Mouse (Mus musculus): ENCODE measurements around the gene Wnt7b. TPM values are rescaled to one million over a fixed set of nuclear protein-coding genes. Genes with fewer than 3 reads are reported as not detected.

Wnt7b gene
- polyA plus RNA-seq, 1 experiment from 2014 or later: 17.1 TPM

GRCm38 (mm10) chr15:85574558-85574957 is 7.7 kb downstream of the Wnt7b start:
- Histone ChIP-seq H3K27ac (no peak overlapping the region), H3K27me3 (ENCODE audit: low read depth, poor library complexity, severe bottlenecking) (peaks cover 79% of the 10 kb centered on the region), H3K4me1 (peaks cover 36% of the 10 kb centered on the region), H3K9me3 (replicated peaks) (no peaks in the 10 kb centered on the region), H3K36me3 (no peaks in the 10 kb centered on the region), H3K4me3 (no peak overlapping the region)
- 88% methylated on average over 8 of the region's 8 CpGs for WGBS
- no peak for DNase-seq (ENCODE audit: low spot score)

DNA sequence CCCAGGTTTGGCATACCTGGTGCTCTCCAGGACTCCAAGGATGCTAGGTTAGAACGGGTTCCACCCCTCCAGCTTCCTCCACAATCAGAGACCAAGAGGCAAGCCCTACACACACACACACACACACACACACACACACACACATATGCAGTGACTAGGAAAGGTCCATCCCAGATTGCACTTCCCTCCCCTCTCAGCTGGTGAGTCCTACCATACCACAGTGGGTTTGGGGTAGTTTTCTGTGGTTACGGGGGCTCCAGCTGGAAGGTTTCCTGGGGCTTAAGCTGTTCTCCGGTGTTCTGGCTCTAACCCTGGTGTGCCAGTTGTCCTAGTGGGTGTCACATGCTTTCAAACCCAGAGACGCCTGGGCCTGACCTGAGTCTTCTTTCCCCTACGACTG is 8.2 kb downstream of the Wnt7b start:
- 65% methylated on average over 5 of the region's 5 CpGs for WGBS
- Histone ChIP-seq H3K4me1 (peaks cover 36% of the 10 kb centered on the region), H3K27ac (no peak overlapping the region)

DNA sequence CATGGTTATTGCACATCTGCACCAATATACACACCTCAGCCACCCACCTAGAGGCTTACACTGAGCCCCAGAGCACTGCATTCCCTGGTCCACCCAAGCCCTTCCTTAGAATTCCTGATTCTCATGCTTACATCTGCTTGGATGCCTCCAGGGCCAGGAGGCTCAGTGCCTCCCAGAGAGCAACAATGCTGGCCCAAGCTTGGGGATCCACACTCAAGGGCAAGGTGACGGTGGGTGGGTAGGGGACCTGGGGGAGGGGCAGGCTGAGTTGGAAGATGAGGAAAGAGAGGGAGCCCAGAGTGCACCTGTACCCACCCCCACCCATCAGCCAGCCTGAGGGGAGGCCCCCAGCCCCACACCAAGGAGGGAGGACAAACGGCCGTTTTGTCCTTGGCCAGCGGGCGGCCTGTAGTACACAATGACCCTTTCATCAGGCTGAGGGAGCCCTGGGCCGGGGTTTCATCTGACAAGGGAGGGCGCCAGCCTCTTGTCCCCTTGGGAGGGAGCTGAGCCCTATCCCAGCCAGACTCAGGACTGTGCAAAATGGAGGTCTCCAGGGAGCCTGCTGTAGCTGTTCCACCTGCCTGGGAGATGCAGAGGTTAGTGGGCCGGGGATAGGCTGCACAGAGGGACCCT is 9.5 kb downstream of the Wnt7b start:
- no peaks in the 10 kb centered on the region for H3K36me3 ChIP-seq
- WGBS: 66% methylated on average over 8 of the region's 8 CpGs
- H3K27me3 ChIP-seq (ENCODE audit: low read depth, poor library complexity, severe bottlenecking): peaks cover 61% of the 10 kb centered on the region
- peaks cover 31% of the 10 kb centered on the region for H3K4me1 ChIP-seq
- DNase-seq (ENCODE audit: low spot score): no peak
- H3K9me3 ChIP-seq (replicated peaks): no peaks in the 10 kb centered on the region
- no peak overlapping the region for H3K4me3 ChIP-seq
- no peak overlapping the region for H3K27ac ChIP-seq

More for the DNA sequence above, 8.2 kb downstream of the Wnt7b start:
- H3K4me3 ChIP-seq: no peak overlapping the region
- no peaks in the 10 kb centered on the region for H3K36me3 ChIP-seq
- no peaks in the 10 kb centered on the region for H3K9me3 ChIP-seq (replicated peaks)
- peaks cover 74% of the 10 kb centered on the region for H3K27me3 ChIP-seq (ENCODE audit: low read depth, poor library complexity, severe bottlenecking)
- DNase-seq (ENCODE audit: low spot score): no peak

DNA sequence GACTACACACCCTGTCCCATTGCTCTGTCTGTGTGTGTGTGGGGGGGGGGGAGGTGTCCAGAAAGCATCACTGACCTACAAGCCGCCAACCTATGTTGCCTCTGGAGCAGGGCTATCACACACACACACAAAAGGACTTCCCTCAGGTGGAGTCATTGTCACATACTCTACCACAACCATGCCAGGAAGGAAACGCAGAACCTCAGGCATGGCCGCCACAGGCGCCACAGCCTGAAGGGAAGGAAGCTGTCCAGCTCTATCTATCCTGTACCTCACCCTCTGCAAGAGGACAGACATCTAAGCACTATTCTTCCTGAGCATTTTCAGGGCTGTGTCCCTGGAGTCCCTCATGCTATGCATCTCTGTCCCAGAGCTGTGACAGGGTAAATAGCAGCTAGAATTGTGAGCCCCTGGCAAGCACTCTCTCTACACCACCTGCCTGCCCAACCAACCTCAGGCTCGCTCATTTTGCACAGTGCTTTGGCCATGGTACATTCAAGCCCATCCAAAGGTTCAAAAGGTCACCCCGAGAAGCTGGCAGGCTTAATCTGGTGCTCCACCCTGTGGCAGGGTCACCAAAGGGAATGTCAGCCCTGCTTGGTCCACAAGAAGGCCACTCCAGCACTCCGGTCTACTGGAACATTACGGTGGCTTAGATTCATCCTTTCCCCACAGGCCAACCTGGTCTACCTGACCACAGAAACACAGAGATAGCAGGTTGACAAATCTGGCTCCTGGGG is 12.1 kb downstream of the Wnt7b start:
- WGBS: 89% methylated on average over 8 of the region's 8 CpGs
- Histone ChIP-seq H3K27me3 (ENCODE audit: low read depth, poor library complexity, severe bottlenecking) (peaks cover 39% of the 10 kb centered on the region), H3K27ac (no peak overlapping the region), H3K9me3 (replicated peaks) (no peaks in the 10 kb centered on the region), H3K4me3 (no peak overlapping the region), H3K4me1 (peaks cover 19% of the 10 kb centered on the region), H3K36me3 (no peaks in the 10 kb centered on the region)
- DNase-seq (ENCODE audit: low spot score): no peak

DNA sequence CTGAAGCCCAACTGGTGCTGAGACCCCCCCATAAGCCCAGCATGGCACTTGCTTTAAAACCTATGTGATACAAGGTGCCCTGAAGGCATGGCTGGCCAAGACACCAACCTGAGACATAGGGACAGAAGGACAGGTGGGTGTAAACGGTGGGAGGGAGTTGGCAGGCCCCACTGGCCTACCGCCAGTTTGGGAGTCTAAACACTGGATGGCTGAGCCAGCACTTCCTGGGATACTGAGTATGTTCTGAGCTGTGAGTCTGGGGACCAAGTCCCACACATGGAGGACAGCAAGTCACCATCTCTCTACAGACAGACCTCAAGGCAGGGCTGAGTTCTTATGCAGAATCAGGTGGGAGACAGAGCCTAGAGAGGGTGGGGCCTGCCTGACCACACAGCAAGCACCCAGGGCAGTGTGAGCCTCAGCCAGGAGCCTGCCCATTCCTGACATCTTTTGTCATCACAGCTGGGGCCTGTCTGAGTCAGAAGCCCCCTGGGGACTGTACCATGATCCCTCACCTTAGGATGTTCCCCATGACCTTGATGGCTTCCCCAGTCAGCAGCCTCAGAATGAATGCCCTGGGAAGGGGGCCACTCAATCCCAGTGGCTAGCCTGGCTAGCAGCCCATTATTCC is 13.0 kb downstream of the Wnt7b start:
- Histone ChIP-seq H3K27me3 (ENCODE audit: low read depth, poor library complexity, severe bottlenecking) (peaks cover 30% of the 10 kb centered on the region), H3K9me3 (replicated peaks) (no peaks in the 10 kb centered on the region), H3K36me3 (no peaks in the 10 kb centered on the region), H3K27ac (no peak overlapping the region), H3K4me1 (peaks cover 13% of the 10 kb centered on the region), H3K4me3 (no peak overlapping the region)
- 74% methylated on average over 2 of the region's 2 CpGs for WGBS
- DNase-seq (ENCODE audit: low spot score): no peak

GRCm38 (mm10) chr15:85568402-85568801 is 13.9 kb downstream of the Wnt7b start:
- no peaks in the 10 kb centered on the region for H3K9me3 ChIP-seq (replicated peaks)
- no peak overlapping the region for H3K27ac ChIP-seq
- H3K36me3 ChIP-seq: no peaks in the 10 kb centered on the region
- WGBS: 72% methylated on average over 3 of the region's 3 CpGs
- no peak for DNase-seq (ENCODE audit: low spot score)
- no peak overlapping the region for H3K4me3 ChIP-seq
- H3K27me3 ChIP-seq (ENCODE audit: low read depth, poor library complexity, severe bottlenecking): peaks cover 21% of the 10 kb centered on the region
- peaks cover 13% of the 10 kb centered on the region for H3K4me1 ChIP-seq

DNA sequence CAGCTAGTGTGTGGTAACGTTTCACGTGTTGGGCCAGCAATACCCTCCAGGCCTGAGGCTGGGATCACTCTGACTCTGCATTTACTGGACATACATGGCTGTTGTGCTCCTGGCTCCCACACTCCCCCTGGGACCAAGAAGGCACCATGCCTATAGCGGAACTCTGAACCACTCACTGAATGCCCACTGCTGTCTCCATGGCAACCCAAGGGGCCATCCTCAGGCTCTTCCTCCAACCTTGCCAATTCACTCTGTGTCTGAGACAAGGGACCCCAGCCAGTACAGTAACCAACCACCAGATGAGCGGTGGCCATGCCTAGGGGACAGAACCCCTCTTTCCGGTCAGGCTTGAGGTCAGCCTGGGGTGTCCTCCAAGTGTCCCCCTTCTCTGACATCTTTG is 17.3 kb downstream of the Wnt7b start:
- WGBS: 97% methylated on average over 5 of the region's 5 CpGs
- no peak overlapping the region for H3K4me3 ChIP-seq
- no peak overlapping the region for H3K27ac ChIP-seq
- no peaks in the 10 kb centered on the region for H3K9me3 ChIP-seq (replicated peaks)
- H3K4me1 ChIP-seq: peaks cover 13% of the 10 kb centered on the region
- DNase-seq (ENCODE audit: low spot score): no peak
- no peaks in the 10 kb centered on the region for H3K36me3 ChIP-seq
- peaks cover 3% of the 10 kb centered on the region; the same call in 1 of the 2 replicates for H3K27me3 ChIP-seq (ENCODE audit: low read depth, poor library complexity, severe bottlenecking)

- peaks cover 13% of the 10 kb centered on the region for H3K4me1 ChIP-seq
- H3K4me3 ChIP-seq: no peak overlapping the region
- DNase-seq (ENCODE audit: low spot score): no peak
- H3K27me3 ChIP-seq (ENCODE audit: low read depth, poor library complexity, severe bottlenecking): peaks cover 3% of the 10 kb centered on the region; the same call in 1 of the 2 replicates
- H3K9me3 ChIP-seq (replicated peaks): no peaks in the 10 kb centered on the region
- no peak overlapping the region for H3K27ac ChIP-seq
- 84% methylated on average over 13 of the region's 13 CpGs for WGBS
- no peaks in the 10 kb centered on the region for H3K36me3 ChIP-seq
These were observed 18.1 kb downstream of the Wnt7b start for GRCm38 (mm10) chr15:85564034-85564769.

- H3K36me3 ChIP-seq: no peaks in the 10 kb centered on the region
- no peak overlapping the region for H3K4me3 ChIP-seq
- WGBS: 94% methylated on average over 12 of the region's 12 CpGs
- no peaks in the 10 kb centered on the region for H3K9me3 ChIP-seq (replicated peaks)
- peaks cover 9% of the 10 kb centered on the region for H3K4me1 ChIP-seq
- no peak for DNase-seq (ENCODE audit: low spot score)
- peaks cover 7% of the 10 kb centered on the region; the same call in 1 of the 2 replicates for H3K27me3 ChIP-seq (ENCODE audit: low read depth, poor library complexity, severe bottlenecking)
- H3K27ac ChIP-seq: no peak overlapping the region
These were observed 20.3 kb downstream of the Wnt7b start for GRCm38 (mm10) chr15:85561953-85562352.

GRCm38 (mm10) chr15:85560830-85561229 is 21.4 kb downstream of the Wnt7b start:
- H3K36me3 ChIP-seq: no peaks in the 10 kb centered on the region
- no peak overlapping the region for H3K27ac ChIP-seq
- no peak for DNase-seq (ENCODE audit: low spot score)
- H3K4me1 ChIP-seq: no peaks in the 10 kb centered on the region; the same call in 1 of the 2 replicates
- no peaks in the 10 kb centered on the region for H3K9me3 ChIP-seq (replicated peaks)
- WGBS: 82% methylated on average over 11 of the region's 11 CpGs
- no peak overlapping the region for H3K4me3 ChIP-seq
- H3K27me3 ChIP-seq (ENCODE audit: low read depth, poor library complexity, severe bottlenecking): peaks cover 7% of the 10 kb centered on the region; the same call in 1 of the 2 replicates

DNA sequence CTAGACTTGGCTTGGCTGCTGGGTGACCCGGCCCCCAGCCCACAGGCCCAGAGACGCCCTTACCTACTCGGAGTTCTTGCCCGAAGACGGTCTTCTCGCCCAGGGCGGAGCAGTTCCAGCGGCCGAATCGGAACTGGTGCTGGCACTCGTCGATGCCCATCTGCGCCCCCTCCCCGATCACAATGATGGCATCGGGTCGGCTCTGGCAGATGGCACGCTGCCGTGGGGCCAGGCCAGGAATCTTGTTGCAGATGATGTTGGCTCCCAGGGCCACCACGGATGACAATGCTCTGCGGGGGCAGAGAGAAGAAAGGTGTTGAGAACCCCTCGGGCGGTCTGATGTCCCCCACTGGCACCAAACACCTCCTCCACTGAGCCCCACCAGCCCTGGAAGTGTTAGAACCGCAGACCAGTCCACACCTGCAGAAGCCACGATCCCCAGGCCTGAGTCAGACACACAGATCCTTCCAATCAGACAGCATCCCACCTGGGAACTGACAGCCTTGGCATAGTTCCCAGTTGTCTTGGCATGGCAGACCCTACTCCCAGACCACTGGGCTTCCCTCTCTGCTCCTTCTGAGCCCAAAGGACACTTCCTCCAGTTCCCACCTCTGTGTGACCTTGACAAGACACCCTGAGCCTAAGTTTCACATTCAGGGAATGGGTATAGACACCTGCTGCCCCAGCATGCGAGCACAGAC is 23.3 kb downstream of the Wnt7b start:
- Histone ChIP-seq H3K4me1 (no peaks in the 10 kb centered on the region; the same call in 1 of the 2 replicates), H3K4me3 (no peak overlapping the region), H3K9me3 (replicated peaks) (no peaks in the 10 kb centered on the region), H3K27me3 (ENCODE audit: low read depth, poor library complexity, severe bottlenecking) (peaks cover 7% of the 10 kb centered on the region; the same call in 1 of the 2 replicates), H3K36me3 (no peaks in the 10 kb centered on the region), H3K27ac (no peak overlapping the region)
- DNase-seq (ENCODE audit: low spot score): no peak
- 93% methylated on average over 25 of the region's 25 CpGs for WGBS

DNA sequence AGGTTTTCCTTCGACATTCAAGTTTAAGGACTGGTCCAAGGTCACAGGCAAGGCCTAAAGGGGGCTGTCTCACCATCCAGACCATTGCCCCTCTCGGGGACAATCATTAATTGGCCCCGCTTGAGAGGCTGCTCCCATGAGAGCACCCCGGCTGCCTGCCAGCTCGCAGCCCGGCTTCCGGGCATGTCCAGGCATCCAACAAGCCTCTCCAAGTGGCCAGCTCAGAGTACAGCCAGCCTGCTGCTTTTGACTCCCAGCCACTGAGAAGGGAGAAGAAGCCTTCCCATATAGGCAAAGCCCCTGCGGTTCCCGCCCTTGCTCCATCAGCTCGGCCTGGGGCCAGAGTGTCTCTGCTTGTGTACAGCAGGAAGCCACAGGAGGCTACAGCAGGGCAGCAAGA is 26.5 kb downstream of the Wnt7b start:
- DNase-seq (ENCODE audit: low spot score): no peak
- no peaks in the 10 kb centered on the region for H3K9me3 ChIP-seq (replicated peaks)
- H3K4me3 ChIP-seq: no peak overlapping the region
- H3K36me3 ChIP-seq: no peaks in the 10 kb centered on the region
- 67% methylated on average over 10 of the region's 10 CpGs for WGBS
- H3K4me1 ChIP-seq: no peaks in the 10 kb centered on the region; the same call in 1 of the 2 replicates
- peaks cover 7% of the 10 kb centered on the region; the same call in 1 of the 2 replicates for H3K27me3 ChIP-seq (ENCODE audit: low read depth, poor library complexity, severe bottlenecking)
- 0 out of 2 replicates have a peak overlapping the region, but pooled peaks have one; percentile 6 for H3K27ac ChIP-seq
